Mouse (Mus musculus): ENCODE results near the gene Hist2h3c2.

DNA sequence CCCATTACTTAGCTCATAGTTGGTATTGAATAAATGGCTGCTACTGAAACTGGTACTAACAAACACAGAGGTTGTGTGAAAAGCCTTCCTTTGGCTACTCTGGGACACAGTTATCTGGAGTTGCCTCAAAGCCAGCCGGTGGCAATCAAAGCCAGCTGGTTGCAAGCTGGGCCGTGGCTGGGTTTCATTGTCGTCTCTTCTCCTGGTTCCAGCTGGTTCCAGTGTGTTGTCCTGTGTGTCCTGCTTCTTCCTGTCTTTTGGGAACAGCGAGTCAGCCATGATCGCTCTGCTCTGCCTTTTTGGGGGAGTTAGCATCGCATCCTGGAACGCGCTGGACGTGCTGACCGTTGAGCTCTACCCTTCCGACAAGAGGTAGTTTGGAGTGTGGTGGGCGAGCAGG lies 46.0 kb downstream of the Hist2h3c2 start:
- no peak for TF ChIP-seq CTCF (IDR thresholded peaks at IDR 0.05; ENCODE audit: insufficient read depth, low read length)
- TF ChIP-seq POLR2A (IDR thresholded peaks at IDR 0.05; ENCODE audit: borderline replicate concordance, extremely low read depth, low read depth, low read length): no peak

Data from lung, adult 2 months (tissue).